Mouse (Mus musculus): ENCODE data around the gene Gli2.

DNA sequence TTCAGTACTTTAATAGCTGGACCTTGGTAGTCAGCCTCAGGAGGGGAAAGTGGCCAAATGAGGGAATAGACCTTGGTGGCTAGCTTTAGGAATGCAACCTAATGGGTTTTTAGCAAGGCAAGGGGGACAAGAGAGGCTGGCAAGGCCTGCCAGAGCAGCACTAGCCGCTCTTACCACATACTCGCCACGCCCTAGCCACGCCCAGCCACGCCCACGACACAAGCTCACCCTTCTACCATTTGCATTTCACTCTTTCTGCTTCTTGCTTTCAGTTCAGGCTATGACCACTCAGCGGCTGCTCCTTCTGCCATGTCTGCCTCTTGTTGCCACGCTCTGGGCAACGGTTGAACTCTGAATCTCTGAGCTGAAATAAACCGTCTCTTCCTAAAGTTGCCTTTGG is 32.4 kb upstream of the Gli2 start:
- no peak for TF ChIP-seq CTCF (IDR thresholded peaks at IDR 0.05; ENCODE audit: insufficient read depth, low read length)
- TF ChIP-seq POLR2A (IDR thresholded peaks at IDR 0.05; ENCODE audit: borderline replicate concordance, extremely low read depth, low read depth, low read length) = no peak
